Mouse (Mus musculus) ES-Bruce4 (cell line): ENCODE measurements around the gene Arhgef10l. TPM values are rescaled to one million over a fixed set of nuclear protein-coding genes. Genes with fewer than 3 reads are reported as not detected.
"Not testable (repeated sequence)": the region's sequence is repeated elsewhere in the genome, so short reads cannot be mapped to it uniquely, and the experiment has no call there.

ENCODE experiments used
- H3K27ac ChIP-seq: 2 replicates; pipeline ENCODE4 v1.5.1; 2012; ENCODE audit warnings: low read length, inconsistent platforms; ENCODE audit not compliant: insufficient read depth
- H3K27me3 ChIP-seq: 2 replicates; pipeline ENCODE4 v1.6.1; 2012; ENCODE audit warnings: mild to moderate bottlenecking, low read length, inconsistent platforms; ENCODE audit not compliant: control insufficient read depth, poor library complexity, insufficient read depth, severe bottlenecking
- H3K36me3 ChIP-seq: 2 replicates; pipeline ENCODE4 v1.6.1; 2012; ENCODE audit warnings: inconsistent platforms, mild to moderate bottlenecking, low read length, moderate library complexity; ENCODE audit not compliant: control insufficient read depth, poor library complexity, insufficient read depth, severe bottlenecking
- H3K4me1 ChIP-seq: one replicate; pipeline ENCODE4 v1.8.1; 2011; ENCODE audit warnings: low read length; ENCODE audit not compliant: control insufficient read depth, insufficient read depth
- H3K4me3 ChIP-seq: 2 replicates; pipeline ENCODE4 v1.5.1; 2011; ENCODE audit warnings: low read depth, mild to moderate bottlenecking, low read length
- H3K9ac ChIP-seq: 2 replicates; pipeline ENCODE4 v1.6.1; 2012; ENCODE audit warnings: low read depth, mild to moderate bottlenecking, inconsistent platforms; ENCODE audit not compliant: poor library complexity, severe bottlenecking
- H3K9me3 ChIP-seq: replicated peaks from 2 replicates; pipeline ENCODE4 v1.6.1; 2012; ENCODE audit warnings: mild to moderate bottlenecking, low read length, inconsistent platforms; ENCODE audit not compliant: control insufficient read depth, poor library complexity, insufficient read depth, severe bottlenecking
- CTCF ChIP-seq: IDR thresholded peaks from one replicate; pipeline ENCODE4 v1.8.1; 2011; ENCODE audit warnings: low read depth, low read length
- EP300 ChIP-seq: IDR thresholded peaks from 2 replicates; pipeline ENCODE4 v1.6.1; 2011; ENCODE audit warnings: low read depth, low read length; ENCODE audit not compliant: insufficient read depth
- POLR2A ChIP-seq: IDR thresholded peaks from one replicate; pipeline ENCODE4 v1.8.1; 2011; ENCODE audit warnings: low read length; ENCODE audit not compliant: insufficient read depth
- polyA plus RNA-seq: library from polyadenylated mRNA; stranded (reverse); fragments of >200 nt; gene quantifications from 2 replicates; pipeline ENCODE4 v1.2.4, GENCODE M21; 2011; ENCODE audit warnings: low read depth; ENCODE audit not compliant: missing spikeins, insufficient read depth, insufficient read length

Gene Arhgef10l
- polyA plus RNA-seq, 1 experiment = 7.7 TPM

DNA sequence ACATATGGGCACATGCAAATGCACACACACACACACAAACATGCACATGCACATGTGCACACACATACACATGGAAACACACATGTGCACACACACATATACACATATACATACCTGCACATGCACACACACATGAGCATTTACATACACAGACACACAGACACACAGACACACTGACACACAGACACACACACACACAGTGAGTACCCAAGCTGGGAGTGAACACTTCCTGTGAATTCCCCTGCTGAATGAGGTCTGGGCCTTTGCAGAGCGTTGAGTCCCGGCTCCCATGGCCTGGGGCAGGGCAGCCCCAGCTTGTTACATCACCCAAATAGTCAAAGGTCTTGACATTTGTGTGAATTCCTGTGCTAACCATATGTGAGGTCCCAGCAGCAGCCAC lies 96.4 kb downstream of the Arhgef10l start:
- no peak for TF ChIP-seq CTCF
- no peak for TF ChIP-seq EP300
- no peak for TF ChIP-seq POLR2A
- Histone ChIP-seq H3K9me3 (no peaks in the 10 kb centered on the region), H3K36me3 (no peaks in the 10 kb centered on the region), H3K4me3 (no peak overlapping the region), H3K4me1 (no peaks in the 10 kb centered on the region), H3K27me3 (no peaks in the 10 kb centered on the region), H3K27ac (no peak overlapping the region), H3K9ac (no peak overlapping the region)

DNA sequence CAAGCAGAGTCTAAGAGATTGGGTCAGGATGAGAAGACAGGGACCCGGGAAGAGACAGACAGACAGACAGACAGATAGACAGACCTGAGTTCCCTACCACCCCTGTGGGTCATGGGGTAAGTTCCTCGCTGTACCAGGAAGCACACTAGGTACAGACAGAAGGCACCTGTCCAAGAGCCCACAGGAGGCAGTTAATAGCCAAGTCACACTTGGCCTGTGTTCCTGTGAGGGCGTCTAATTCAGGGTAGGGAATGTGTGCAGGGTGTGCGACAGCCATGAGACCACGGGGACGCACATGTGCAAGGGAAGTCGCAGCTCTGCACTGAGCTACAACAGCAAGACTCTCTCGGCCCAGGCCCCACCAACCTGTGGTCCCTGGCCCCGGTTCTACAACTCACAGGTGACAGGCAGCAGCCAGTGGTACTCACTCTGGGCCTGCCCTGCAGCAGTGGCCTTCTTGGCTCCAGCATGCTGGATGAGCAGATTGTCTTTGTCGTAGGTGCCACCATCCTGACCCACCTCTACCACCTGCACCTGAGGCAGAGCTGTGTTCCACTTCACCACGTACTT lies 97.8 kb downstream of the Arhgef10l start:
- Histone ChIP-seq H3K36me3 (no peaks in the 10 kb centered on the region), H3K9me3 (no peaks in the 10 kb centered on the region)
- no peak for TF ChIP-seq CTCF
- TF ChIP-seq EP300 = no peak
- no peak for TF ChIP-seq POLR2A

DNA sequence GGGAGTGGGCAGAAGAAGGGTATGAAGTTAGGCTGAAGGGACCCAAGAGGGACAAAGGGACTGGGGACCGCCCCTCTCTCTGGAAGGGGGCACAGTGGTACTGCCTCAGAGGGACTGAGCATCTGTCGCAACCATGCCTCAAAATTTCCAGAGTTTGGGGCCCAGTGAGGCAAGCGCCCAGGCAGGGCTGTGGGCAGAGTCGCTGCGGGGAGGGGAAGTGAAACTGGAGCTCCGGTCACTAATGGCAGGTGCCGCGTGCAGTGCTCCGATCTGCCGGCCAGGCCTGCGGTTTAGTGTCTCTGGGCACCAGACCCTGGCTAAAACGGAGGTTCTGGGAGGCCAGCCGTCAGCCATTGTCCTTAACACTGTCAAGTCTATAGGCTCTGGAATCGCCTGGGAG lies 99.0 kb downstream of the Arhgef10l start:
- H3K9me3 ChIP-seq = no peaks in the 10 kb centered on the region
- H3K9ac ChIP-seq = no peak overlapping the region
- TF ChIP-seq EP300 (no peak), POLR2A (no peak), CTCF (no peak)
- no peaks in the 10 kb centered on the region for H3K36me3 ChIP-seq
- no peaks in the 10 kb centered on the region for H3K27me3 ChIP-seq
- no peak overlapping the region for H3K4me3 ChIP-seq
- no peaks in the 10 kb centered on the region for H3K4me1 ChIP-seq
- H3K27ac ChIP-seq = no peak overlapping the region

More for the DNA sequence above, 97.8 kb downstream of the Arhgef10l start:
- no peak overlapping the region for H3K9ac ChIP-seq
- no peak overlapping the region for H3K27ac ChIP-seq
- no peak overlapping the region for H3K4me3 ChIP-seq
- no peaks in the 10 kb centered on the region for H3K4me1 ChIP-seq
- H3K27me3 ChIP-seq = no peaks in the 10 kb centered on the region

- not testable (repeated sequence) for H3K4me1 ChIP-seq, H3K36me3 ChIP-seq, H3K4me3 ChIP-seq
These were observed 101.4 kb downstream of the Arhgef10l start for GRCm38 (mm10) chr4:140564459-140564858.

DNA sequence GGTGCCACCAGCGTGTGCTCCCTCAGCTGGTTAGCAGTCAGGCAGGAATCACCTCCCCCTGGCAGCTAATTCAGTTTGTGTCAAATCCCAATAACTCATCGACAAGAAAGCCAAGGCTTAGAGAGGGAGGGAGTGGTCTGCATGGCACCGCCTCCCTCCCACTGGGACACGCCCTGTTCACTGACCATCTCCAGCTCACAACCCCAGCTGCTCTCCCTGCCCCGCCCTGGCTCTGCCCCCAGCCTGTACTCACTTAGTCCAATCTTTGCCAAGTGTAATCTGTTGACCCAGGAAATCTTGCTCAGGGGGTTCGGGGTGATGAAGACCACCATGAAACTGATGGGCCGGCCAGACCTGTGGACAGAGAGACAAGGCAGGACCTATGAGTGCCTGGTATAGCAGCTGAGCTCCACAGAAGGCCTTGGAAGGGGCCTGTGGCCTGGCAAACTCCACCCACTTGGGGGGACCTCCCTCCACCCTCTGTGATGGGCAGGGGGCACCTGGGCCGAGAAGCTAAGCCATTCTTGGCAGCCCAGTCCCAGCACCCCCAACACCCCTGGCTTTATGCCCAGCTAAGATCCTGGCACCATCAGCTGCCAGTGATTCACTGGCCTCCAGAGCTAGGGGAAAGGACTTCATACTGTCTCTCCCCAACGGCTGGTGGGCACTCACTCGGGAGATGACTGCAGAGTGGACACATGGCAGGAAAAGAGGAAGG lies 103.2 kb downstream of the Arhgef10l start:
- Histone ChIP-seq H3K27me3 (no peaks in the 10 kb centered on the region), H3K9me3 (no peaks in the 10 kb centered on the region), H3K27ac (no peak overlapping the region), H3K9ac (no peak overlapping the region), H3K4me1 (no peaks in the 10 kb centered on the region), H3K4me3 (no peak overlapping the region), H3K36me3 (no peaks in the 10 kb centered on the region)
- TF ChIP-seq CTCF (no peak), EP300 (no peak), POLR2A (no peak)

More at GRCm38 (mm10) chr4:140564459-140564858, 101.4 kb downstream of the Arhgef10l start:
- H3K27me3 ChIP-seq, H3K9ac ChIP-seq, H3K27ac ChIP-seq, H3K9me3 ChIP-seq: not testable (repeated sequence)

- H3K9ac ChIP-seq = no peak overlapping the region
- no peak overlapping the region for H3K27ac ChIP-seq
- no peaks in the 10 kb centered on the region for H3K9me3 ChIP-seq
- no peaks in the 10 kb centered on the region for H3K4me1 ChIP-seq
- H3K27me3 ChIP-seq = no peaks in the 10 kb centered on the region
- H3K4me3 ChIP-seq = no peak overlapping the region
- no peaks in the 10 kb centered on the region for H3K36me3 ChIP-seq
- TF ChIP-seq POLR2A = no peak
- no peak for TF ChIP-seq CTCF
- TF ChIP-seq EP300 = no peak
These were observed 104.1 kb downstream of the Arhgef10l start for GRCm38 (mm10) chr4:140561744-140562143.
